Mouse (Mus musculus): ENCODE results near the gene Dxo.
A peak's percentile ranks its signal among the peaks of the same experiment; 100 is the strongest.

The Dxo gene

DNA sequence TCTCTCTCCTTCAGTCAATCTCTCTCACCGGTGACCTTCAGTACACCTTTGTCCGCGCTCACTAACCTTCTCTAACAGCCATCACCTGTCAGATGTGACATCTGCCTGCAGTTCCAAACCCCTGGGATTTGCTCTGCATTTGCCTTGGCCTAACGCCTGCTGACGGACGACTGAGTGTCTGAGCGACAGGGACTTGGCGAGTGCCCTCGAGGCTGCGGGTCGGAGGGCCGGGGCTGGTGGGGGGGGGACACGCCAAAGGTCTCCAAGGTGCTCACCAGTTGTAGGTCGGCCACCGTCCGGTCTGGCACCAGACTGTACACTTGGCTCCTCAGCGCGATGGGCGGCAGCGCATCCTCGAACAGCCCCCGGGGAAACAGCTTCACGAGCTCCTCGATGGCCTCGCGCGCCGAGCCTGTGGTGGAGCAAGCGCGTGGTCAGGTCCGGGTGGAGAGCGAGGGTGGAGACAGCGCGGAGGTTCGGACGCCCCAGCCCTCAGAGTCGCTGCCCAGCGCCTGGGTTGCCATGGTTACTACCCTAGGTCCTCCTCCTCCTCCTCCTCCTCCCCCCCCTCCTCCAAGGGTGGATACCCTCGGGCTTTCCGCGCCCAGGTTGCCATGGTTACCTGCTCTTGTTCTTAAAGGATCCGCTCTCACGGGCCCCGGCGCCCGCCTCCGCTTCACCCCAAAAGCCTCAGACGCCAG, 514 bp upstream of the Dxo start:
- DNase-seq (ENCODE audit: low read depth), result no peak

DNA sequence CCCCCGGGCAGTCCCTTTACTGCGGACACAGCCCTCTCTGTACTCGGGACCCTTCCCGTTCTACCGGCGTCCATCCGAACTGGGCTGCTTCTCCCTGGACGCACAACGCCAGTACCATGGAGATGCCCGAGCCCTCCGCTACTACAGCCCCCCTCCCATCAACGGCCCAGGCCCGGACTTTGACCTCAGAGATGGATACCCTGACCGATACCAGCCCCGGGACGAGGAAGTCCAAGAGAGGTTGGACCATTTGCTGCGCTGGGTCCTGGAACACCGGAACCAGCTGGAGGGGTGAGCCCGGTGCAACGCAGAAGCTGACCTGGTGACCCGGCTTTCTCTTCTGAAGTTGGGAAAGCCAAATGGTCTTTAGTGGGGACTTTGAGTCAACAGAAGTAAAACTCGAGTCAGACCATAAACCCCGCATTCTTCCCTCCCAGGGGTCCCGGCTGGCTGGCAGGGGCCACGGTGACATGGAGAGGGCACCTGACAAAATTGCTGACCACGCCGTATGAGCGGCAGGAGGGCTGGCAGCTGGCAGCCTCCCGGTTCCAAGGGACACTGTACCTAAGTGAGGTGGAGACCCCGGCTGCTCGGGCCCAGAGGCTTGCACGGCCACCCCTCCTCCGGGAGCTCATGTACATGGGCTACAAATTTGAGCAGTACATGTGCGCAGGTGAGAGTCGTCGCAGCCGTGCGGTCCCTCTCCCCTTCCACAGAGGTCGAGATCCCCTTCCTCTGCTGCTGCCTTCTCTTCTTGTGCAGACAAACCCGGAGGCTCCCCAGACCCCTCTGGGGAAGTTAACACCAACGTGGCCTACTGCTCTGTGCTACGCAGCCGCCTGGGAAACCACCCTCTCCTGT, 875 bp downstream of the Dxo start:
- DNase-seq (ENCODE audit: low read depth), result no peak

DNA sequence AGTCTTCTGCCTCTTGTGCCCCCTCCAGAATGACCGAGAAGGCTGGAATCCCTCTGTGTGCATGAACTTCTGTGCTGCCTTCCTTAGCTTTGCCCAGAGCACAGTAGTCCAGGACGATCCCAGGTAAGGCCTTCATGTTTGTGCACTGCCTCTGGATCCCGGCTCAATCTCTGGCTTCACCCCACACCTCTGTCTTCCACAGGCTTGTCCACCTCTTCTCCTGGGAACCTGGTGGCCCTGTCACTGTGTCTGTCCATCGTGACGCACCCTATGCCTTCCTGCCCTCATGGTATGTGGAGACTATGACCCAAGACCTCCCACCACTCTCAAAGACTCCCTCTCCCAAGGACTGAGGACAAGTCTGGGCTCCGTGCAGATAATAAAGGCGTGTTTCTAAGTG, 2.0 kb downstream of the Dxo start:
- no peak for DNase-seq (ENCODE audit: low read depth)

DNA sequence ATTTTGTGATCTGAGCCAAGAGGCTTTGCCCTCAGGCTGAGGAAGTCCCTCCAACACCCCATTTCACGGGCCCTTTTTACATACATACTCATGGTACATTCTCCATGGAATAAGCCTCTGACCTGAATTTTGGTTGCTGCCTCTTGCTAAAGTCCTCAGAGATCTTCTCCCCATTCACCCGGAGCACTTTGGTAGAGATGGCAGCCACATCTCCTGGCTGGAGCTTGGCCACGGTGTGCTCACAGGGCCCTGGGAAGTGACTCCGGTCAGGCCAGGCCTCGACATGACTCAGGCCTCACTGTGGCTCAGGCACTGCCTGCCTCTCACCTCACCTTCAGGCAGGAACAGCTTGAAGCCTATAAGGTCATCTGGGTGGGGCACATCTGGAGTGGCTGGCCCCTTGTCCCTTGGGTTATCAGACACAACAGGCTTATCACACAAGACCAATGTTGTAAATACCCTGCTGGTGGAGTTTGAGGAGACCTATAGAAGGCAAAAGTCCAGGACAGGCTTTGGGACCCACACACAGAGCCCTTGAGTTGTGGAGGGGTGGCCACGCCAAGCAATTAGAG, 4.0 kb downstream of the Dxo start:
- DNase-seq (ENCODE audit: low read depth), result no peak

DNA sequence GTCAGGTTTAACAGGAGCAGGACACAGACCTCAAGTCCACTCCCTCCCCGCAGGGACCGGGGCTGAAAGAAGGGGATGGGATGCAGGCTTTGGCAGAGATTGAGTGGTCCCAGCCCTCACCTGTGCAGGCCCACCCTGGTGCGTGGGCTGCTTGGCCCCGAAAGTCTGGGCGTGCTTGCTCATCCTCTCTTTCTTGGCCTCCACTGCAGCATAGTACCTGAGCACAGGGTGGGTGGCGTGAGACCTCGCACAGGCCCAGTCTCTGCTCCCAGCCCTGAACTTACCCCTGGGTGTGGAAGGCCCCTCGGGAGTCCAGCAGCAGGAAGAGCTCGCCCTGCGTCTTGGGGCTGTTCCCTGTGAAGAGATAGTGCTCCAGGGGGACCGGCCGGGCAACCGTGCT, 8.1 kb downstream of the Dxo start:
- DNase-seq (ENCODE audit: low read depth), result no peak

DNA sequence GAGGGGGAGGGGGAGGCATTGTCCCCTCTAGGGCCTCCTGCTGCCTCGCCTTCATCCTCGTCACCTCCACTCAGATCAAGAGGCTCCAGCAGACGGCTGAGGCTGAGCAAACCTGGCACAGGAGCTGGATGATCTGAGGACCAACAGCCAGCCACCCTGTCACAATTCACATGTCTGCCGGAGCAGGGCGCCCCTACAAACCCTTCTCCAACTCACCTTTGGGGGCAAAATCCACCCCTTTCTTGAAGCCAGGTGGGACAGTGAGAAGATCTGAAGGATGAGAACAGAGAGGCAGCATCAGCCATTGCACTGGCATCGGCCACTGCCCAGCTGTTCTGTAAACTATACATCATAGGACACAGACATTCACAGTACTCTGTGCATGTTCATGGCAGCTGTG, 10.4 kb downstream of the Dxo start:
- DNase-seq (ENCODE audit: low read depth), result no peak

DNA sequence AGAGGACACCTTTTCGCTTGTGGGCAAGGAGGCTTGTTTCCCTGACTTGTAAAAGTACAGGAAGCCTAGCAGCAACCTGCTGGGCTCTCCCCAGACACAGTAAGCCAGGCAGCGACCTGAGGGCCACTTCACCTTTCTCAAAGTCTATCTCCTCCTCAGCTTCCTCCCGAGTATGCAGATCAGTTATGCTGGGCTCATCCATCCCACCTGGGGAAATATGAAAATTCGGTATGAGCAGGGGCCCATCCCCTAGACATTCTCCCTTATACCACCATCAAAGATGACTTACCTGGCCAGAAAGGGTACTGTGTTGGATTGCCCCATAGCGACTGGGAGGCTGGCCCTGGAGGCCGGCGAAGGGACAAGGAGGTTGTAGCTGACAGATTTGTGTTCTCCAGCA, 10.8 kb downstream of the Dxo start:
- no peak for DNase-seq (ENCODE audit: low read depth)

DNA sequence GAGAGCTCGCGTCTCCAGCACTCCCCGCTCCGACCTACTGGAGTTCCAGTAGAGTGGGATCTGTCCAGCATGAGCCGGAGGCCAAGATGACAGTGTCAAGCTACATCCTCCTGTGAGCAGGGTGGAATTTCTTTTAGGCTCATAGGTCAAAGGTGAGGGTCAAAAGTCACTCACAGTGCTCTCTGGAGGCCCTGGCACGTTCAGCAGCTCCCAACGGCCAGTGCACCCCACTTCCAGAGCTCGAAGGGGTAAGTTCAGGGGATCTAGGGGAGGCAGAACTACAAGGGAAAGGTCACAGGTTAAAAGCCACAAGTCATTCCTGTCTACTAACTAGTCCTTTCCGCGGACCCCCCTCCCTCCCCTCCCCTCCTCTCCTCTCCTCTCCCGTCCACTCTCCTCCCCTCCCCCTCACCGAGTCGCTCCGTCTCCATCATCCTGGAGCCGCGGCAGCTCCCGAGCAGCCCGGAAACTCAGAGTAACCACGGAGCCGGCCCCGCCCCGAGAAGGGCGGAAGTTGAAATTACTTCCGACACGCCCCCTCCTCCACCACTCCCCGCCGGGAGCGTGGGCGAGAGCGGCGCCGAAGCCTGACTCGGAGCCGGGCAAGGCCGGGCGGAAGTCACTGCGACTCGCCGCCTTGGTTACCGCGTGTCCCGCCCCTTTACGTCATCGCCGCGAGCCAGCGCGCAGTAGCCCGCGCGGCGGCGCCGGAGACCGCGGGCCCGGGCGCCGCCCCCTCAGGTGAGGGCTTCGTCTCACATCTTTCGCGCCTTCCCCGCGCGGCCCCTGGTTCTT, 13.1 kb downstream of the Dxo start, which contains the start of the genes Skiv2l and Nelfe:
Skiv2l (minus strand) TSS at position 489 of the 795 bp plus-strand sequence.
Nelfe (plus strand) TSS at position 670 of the 795 bp plus-strand sequence.
- peak; percentile 97 for DNase-seq (ENCODE audit: low read depth)

DNA sequence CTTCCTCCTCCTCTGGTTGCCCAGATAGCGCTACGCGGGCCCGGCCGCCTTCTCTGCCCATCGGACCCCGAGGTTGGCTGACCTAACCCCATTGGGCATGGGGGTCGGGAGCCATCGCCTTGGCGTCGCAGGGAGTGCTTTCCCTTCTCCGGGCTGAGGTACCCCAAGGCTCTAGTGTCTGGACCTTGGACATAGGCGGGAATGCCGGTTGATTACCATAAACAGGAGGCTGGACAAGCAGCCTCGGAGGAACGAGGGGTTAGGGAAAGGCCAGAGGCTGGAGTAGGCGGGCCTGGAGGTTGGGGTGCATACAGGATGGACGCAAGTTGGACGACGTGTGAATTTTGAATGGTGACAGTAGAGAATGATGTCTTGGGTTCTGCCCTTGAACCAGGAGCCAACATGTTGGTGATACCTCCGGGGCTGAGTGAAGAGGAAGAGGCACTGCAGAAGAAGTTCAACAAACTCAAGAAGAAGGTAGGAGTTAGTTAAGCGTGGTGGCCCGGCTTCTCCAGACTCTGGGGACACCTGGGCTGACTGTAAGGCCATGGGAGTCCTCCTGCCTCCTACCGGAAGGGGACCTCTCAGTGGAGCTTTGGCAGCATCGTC, 13.8 kb downstream of the Dxo start:
- DNase-seq (ENCODE audit: low read depth), result peak; percentile 34

DNA sequence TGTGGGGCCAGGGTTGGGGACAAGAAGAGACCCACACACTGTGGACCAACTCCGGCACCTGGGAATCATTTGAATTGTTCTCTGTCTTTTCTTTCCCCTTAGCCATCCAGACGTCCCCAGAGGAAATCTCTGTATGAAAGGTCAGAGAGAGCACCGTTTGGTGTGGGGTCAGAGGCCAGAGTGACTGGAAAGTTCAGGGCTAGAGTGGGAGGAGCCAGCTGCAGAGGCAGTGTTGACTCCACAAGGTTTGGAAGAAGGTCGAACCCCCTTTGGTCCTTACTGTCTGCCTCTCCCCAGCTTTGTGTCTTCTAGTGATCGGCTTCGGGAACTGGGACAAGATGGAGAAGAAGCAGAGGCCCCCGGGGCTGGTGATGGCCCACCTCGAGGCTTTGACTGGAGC, 16.7 kb downstream of the Dxo start:
- DNase-seq (ENCODE audit: low read depth), result no peak

DNA sequence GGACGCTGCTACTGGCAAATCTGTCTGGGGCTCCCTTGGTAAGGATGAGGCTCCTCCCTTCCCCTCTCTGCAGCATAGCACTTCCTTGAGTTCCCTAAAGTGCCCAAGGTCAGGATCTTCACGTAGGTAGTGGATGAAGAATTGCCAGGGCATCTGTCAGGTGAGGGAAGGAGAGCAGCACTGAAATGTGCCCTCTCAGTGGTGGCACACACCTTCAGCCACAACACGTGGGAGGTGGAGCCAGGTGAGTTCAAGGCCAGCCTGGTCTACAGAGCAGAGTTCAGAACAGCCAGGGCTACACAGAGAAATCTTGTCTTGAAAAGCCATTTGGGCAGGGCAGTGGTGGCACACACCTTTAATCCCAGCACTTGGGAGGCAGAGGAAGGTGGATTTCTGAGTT, 17.9 kb downstream of the Dxo start:
- DNase-seq (ENCODE audit: low read depth), result no peak

DNA sequence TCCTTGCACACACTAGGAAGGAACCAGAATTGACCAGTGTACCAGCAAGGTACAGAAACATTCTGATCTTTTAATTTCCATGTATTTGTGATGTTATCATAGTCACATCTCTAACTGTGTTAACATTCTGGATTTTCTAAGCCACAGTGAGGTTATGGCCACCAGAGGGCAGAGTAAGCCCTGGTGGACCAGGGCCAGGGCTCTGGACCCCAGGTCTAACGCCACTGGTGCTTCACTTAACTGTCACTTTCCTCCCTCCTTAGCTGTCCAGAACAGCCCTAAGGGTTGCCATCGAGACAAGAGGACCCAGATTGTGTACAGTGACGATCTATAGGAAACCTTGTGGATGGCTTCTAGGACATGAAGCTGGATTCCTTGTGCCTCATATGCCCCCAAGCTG, 19.0 kb downstream of the Dxo start:
- DNase-seq (ENCODE audit: low read depth), result peak; percentile 56

DNA sequence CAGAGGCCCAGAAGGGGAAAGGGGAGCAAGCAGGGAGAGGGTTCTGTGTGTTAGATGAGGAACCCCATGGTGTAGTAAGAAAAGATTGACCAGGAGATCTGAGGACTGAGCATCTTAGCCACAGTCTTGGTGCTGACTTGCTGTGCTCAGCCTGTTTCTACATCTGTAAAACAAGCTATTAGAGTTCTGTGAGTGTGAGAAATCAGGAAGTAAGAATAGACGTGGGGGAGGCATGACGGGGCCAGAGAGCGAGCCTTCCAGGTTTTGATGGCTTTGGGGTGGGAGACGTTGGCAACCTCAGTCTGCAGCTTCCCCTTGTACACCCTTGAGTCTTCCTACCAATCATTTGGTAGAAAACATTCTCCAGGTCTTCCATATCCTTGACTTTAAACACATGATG, 21.9 kb downstream of the Dxo start:
- DNase-seq (ENCODE audit: low read depth), result no peak

DNA sequence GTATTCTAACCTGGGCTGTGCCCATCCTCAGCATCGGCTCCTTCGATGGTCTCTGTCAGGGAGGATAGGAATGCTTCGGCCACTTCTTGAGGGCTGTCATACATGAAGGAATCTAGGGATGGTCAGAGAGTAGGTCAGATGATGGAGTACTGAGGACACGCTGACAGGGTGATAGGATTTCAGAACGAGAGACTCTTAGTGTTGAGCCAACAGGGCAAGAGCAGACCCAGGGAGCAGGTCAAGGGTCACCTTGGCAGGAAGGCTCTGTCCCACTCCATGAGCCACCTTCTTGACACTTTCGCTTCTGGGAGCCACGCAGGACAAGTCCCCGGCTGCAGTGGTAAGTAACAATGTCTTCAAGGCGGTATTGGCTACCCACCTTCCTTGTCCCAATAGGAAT, 23.7 kb downstream of the Dxo start:
- DNase-seq (ENCODE audit: low read depth), result no peak

DNA sequence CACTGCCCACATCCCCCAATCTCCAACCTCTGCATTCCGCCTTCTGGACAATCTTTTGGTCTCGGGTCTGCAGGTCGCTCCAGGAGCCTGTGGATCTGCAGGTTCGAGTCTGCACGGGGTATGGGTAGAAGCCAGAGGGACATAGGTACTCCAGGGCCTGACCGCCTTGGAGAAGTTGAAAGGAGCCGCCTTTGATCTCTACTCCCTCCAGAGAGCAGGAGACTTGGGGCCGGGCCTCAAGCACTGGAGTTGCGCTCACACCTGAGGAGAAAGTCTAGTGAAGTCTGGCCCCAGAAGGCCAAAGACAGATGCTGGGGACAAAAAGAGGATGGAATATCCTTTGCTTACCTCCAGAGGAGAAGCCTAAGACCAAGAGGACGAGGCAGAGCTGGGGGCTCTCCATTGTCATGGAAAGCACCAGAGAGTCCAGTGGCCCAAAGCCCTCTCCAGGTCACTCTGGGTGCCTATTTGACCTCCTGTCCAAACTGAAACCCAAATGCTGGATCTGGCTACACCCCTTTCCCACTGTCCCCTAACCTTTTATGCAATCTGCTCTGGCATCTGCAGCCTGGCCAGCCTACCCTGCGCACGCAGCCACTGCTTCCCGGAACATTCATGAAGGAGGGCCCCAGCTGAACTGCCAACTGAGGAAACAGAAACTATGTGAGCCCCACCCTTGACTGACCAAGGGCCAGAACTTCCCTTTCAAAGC, 25.0 kb downstream of the Dxo start:
- DNase-seq (ENCODE audit: low read depth), result no peak

DNA sequence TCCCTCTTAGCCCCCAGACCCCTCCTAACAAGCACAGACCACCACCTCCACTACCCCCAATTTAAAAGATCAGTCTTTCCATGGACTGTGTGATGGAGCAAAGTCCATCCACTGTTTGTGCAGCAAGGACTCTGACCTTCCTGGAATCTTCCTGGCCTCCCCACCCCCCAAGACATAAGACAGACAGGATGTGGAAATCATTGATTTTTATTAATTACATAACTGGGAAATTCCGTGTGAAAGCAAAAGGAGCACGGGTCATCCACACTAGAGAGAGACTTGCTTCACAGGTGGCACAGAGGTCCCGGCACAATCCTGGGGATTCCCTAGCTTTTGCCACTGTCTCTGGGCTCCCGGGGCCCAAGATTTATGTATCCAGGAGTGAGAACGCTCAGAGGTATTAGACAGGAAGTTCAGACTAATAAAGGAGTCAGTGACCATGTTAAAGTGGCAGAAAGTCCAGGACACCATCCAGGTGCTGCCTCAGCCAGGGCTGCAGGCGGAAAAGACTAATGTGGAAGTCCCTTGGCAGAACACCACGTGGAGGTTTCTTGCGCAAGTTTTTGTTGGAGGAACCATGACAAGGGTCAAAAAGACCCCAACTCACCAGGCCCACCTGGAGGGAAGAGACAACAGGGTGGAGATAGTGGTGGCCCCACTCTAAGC, 25.7 kb downstream of the Dxo start, which contains the start of gene Cfb:
Cfb (minus strand) TSS at position 103 of the 666 bp plus-strand sequence.
- DNase-seq (ENCODE audit: low read depth), result no peak

DNA sequence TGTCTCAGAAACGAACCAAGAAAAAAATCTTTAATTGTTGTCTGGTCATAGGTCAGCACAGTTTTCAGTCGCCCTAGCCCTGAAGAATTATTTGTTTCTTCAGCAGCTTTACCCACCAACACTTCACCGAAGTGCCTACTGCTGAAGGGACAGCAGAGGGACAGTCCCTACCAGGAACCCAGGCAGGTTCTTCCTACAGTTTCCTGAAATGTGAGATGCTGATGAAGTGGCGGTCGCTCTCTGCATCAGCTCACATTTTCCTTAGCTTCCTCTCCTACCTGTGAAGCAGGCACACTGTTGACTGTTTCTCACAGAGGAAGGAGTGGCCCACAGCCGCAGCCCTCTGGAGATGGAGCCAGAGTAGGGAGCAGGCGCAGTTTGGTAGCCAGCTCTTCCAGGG, 29.2 kb downstream of the Dxo start:
- DNase-seq (ENCODE audit: low read depth), result no peak

DNA sequence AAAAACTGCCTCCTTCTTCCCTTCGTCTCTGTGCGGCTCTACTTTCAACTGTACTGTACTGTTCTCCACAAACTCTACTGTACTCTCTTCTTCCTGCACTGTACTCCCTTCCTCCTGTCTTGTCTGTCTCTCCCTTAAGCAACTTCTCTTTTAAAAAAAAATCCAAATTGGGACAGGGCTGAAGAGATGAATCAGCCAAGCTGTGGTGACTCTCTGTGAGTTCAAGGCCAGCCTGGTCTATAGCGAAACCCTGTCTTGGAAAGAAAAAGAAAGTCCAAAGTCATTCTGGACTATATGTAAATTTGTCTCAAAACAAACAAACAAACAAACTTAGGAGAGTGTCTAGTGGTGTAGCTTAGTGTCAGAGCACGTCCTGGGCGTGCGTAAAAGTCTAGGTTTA, 37.5 kb downstream of the Dxo start:
- peak; percentile 38 for DNase-seq (ENCODE audit: low read depth)

DNA sequence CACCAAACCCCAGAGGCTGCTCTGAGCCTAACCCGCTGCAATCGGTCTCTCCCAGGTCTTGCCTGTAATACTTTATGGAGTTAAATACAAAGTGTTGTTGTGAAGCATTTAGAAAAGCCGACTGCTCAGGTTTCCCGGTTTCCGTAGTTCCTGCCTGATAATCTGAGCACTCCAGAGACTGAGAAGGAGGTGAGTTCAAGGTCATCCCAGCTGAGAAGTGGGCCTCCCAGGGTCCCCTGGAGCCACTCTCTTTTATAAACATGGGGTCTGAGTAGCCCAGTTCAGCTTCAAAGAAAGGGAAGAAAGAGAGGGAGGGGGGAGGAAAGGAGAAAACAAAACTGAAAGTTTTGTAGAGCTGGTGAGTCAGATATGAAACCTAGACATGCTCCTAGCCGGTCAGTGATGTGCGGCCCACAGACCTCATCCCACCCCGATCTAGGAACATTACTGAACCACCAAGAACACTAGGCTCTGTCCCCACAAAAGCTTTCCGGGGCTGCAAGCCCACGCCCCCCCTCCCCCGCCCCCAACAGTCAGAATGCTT, 42.6 kb downstream of the Dxo start, which contains the start of gene Zbtb12:
Zbtb12 (plus strand) TSS at position 148 of the 544 bp plus-strand sequence.
- peak; percentile 44 for DNase-seq (ENCODE audit: low read depth)

DNA sequence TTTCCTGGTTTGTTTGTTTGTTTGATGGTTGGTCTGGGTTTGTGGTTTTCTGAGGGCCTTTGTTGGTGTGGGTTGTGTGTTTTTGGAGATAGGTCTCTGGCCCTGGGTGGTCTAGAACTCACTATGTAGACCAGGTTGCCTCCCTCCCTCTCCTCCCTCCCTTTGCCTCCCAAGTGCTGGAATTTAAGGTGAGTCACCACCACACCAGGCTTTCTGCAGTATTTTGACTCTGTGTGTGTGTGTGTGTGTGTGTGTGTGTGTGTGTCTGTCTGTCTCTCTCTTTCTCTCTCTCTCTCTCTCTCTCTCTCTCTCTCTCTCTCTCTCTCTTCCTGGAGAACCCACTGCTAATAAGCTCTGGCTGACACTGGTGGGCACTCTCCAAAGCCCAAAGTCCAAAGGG, 44.3 kb downstream of the Dxo start:
- DNase-seq (ENCODE audit: low read depth), result no peak
